Comparison of ENCODE assay signal across 8 mouse cellular contexts in genomic region chr5:96878178-96878577, GRCm38 (mm10).
DNase-seq lines count a peak whose midpoint lies in the region; ATAC-seq and TF ChIP-seq lines count a peak whose summit lies in the region.

No protein-coding gene starts in this region.

- no peaks in the 10 kb centered on the region for H3K27me3 ChIP-seq in hindbrain, embryonic 10.5 days (ENCODE audit: insufficient read depth, poor library complexity, severe bottlenecking)
- H3K27me3 ChIP-seq in hindbrain, embryonic 12.5 days = no peaks in the 10 kb centered on the region
- H3K27me3 ChIP-seq in limb, embryonic 14.5 days (ENCODE audit: control insufficient read depth, insufficient read depth, low read length) = no peaks in the 10 kb centered on the region
- H3K27me3 ChIP-seq in midbrain, embryonic 10.5 days (ENCODE audit: low read depth, poor library complexity, severe bottlenecking) = no peaks in the 10 kb centered on the region

- no peak overlapping the region for H3K4me2 ChIP-seq in hindbrain, embryonic 12.5 days (replicated peaks)
- H3K4me2 ChIP-seq in limb, embryonic 14.5 days (replicated peaks; ENCODE audit: low read depth, low read length, severe bottlenecking) = no peak overlapping the region

- H3K4me3 ChIP-seq in hindbrain, embryonic 10.5 days = no peak overlapping the region
- no peak overlapping the region for H3K4me3 ChIP-seq in hindbrain, embryonic 12.5 days
- H3K4me3 ChIP-seq in limb, embryonic 14.5 days (replicated peaks; ENCODE audit: low read length) = no peak overlapping the region
- no peak overlapping the region for H3K4me3 ChIP-seq in midbrain, embryonic 10.5 days

- ATAC-seq in hindbrain, embryonic 12.5 days (ENCODE audit: low FRiP score) = no peak
- no peak for ATAC-seq in limb, embryonic 14.5 days (ENCODE audit: low FRiP score, low read depth)

- H3K9ac ChIP-seq in hindbrain, embryonic 12.5 days = no peak overlapping the region
- no peak overlapping the region for H3K9ac ChIP-seq in limb, embryonic 14.5 days (ENCODE audit: low read depth, low read length, severe bottlenecking)

- no peaks in the 10 kb centered on the region for H3K36me3 ChIP-seq in hindbrain, embryonic 10.5 days
- no peaks in the 10 kb centered on the region for H3K36me3 ChIP-seq in hindbrain, embryonic 12.5 days
- H3K36me3 ChIP-seq in limb, embryonic 14.5 days (ENCODE audit: control insufficient read depth, insufficient read depth, low read length) = no peaks in the 10 kb centered on the region
- no peaks in the 10 kb centered on the region for H3K36me3 ChIP-seq in midbrain, embryonic 10.5 days

- no peak overlapping the region for H3K27ac ChIP-seq in hindbrain, embryonic 10.5 days
- H3K27ac ChIP-seq in hindbrain, embryonic 12.5 days = no peak overlapping the region
- H3K27ac ChIP-seq in limb, embryonic 14.5 days (replicated peaks; ENCODE audit: low read depth, low read length) = no peak overlapping the region
- no peak overlapping the region for H3K27ac ChIP-seq in midbrain, embryonic 10.5 days (replicated peaks)

- TF ChIP-seq POLR2A in limb, embryonic 14.5 days (IDR thresholded peaks at IDR 0.05; ENCODE audit: borderline replicate concordance, extremely low read depth, insufficient read depth, insufficient read length) = no peak

- H3K9me3 ChIP-seq in hindbrain, embryonic 10.5 days = 0 out of 2 replicates have a peak, but pooled peaks cover 2% of the 10 kb centered on the region
- H3K9me3 ChIP-seq in hindbrain, embryonic 12.5 days (replicated peaks) = peaks cover 5% of the 10 kb centered on the region; the same call in 1 of the 2 replicates
- H3K9me3 ChIP-seq in limb, embryonic 14.5 days (ENCODE audit: control insufficient read depth, low read length) = 0 out of 2 replicates have a peak, but pooled peaks cover 3% of the 10 kb centered on the region
- peaks cover 6% of the 10 kb centered on the region; the same call in 1 of the 2 replicates for H3K9me3 ChIP-seq in midbrain, embryonic 10.5 days (replicated peaks)

- peaks cover 3% of the 10 kb centered on the region; the same call in 1 of the 2 replicates for H3K4me1 ChIP-seq in hindbrain, embryonic 10.5 days (replicated peaks)
- H3K4me1 ChIP-seq in hindbrain, embryonic 12.5 days = no peaks in the 10 kb centered on the region
- H3K4me1 ChIP-seq in limb, embryonic 14.5 days (ENCODE audit: control insufficient read depth, insufficient read depth, low read length) = no peaks in the 10 kb centered on the region
- no peaks in the 10 kb centered on the region; the same call in 1 of the 2 replicates for H3K4me1 ChIP-seq in midbrain, embryonic 10.5 days

- 91% methylated on average over 1 of the region's 1 CpGs for WGBS in hindbrain, embryonic 10.5 days
- WGBS in hindbrain, embryonic 12.5 days = 97% methylated on average over 1 of the region's 1 CpGs
- WGBS in limb, embryonic 14.5 days = 92% methylated on average over 1 of the region's 1 CpGs
- WGBS in midbrain, embryonic 10.5 days = 97% methylated on average over 1 of the region's 1 CpGs

- DNase-seq in hindbrain, embryonic 10.5 days (ENCODE audit: low spot score) = peak; percentile 15
- DNase-seq in CD4-positive helper T cell, adult 2 months (ENCODE audit: low read depth, low spot score) = peak; percentile 65
- DNase-seq in c-Kit-negative CD71-positive TER-119-positive erythroid progenitor cells, embryonic 14.5 days (ENCODE audit: low read depth, low spot score) = peak; percentile 66
- DNase-seq in limb, embryonic 14.5 days (ENCODE audit: low spot score) = peak; percentile 37
- peak; percentile 54 for DNase-seq in testis, postnatal 10 days (ENCODE audit: low spot score)
- no peak for DNase-seq in midbrain, embryonic 10.5 days (ENCODE audit: low spot score)
- DNase-seq in layer of hippocampus, postnatal 36 days = no peak

Comparison
In these comparisons a context has a peak if more than half of its experiments do, and no peak if none do; other contexts are left out.
1. DNase-seq: peak in hindbrain, embryonic 10.5 days (single experiment), CD4-positive helper T cell, adult 2 months (single experiment), c-Kit-negative CD71-positive TER-119-positive erythroid progenitor cells, embryonic 14.5 days (single experiment), limb, embryonic 14.5 days (single experiment) and testis, postnatal 10 days (single experiment); none in midbrain, embryonic 10.5 days (single experiment) and layer of hippocampus, postnatal 36 days (0 of 2).